Mouse (Mus musculus) adrenal gland (tissue): ENCODE measurements around the gene St3gal5.
"Not testable (repeated sequence)": the region's sequence is repeated elsewhere in the genome, so short reads cannot be mapped to it uniquely, and the experiment has no call there.

Experiments used
- intact Hi-C: fragments of 180-260 bp; cut with DNase I; formaldehyde crosslinking; loops from one replicate; pipeline ENCODE4 v1.15.1; 2025

St3gal5 gene

DNA sequence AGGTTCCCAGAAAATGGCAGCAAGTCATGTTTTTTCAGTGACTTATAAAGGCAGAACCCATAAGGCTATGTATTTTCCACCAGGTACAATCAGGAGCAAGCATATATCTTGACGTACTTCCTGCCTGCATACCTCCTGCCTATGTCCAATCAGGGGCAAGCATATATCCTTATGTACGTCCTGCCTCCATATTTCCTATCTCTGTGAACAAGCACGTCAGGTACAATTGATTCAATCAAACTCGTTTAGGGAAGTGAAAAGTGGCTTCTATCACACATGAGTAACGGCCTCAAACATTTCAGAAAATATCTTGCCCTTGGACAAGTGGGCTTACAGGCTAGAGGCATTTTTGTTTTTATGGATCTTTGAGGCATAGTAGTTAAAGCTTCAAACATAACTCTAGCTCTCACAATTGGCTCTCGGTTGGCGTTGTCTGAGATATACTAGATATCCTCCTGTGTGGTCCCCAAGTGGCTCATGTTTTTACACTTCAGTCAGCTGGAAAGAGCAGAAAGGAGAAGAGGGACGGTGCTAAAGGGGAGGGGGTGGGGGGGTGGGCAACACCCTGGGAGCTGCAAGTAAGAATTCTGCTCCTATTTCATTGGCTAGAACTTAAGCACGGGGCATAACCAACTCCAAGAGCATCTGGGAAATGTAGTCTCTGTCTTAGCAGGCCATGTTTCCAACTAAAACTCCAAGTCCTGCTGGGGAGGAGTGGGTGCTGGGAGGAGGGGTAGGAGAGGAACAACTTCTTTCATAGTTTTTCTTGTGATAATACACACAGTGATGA lies 28.9 kb downstream of the St3gal5 start:
- intact Hi-C loops = no loop called here

DNA sequence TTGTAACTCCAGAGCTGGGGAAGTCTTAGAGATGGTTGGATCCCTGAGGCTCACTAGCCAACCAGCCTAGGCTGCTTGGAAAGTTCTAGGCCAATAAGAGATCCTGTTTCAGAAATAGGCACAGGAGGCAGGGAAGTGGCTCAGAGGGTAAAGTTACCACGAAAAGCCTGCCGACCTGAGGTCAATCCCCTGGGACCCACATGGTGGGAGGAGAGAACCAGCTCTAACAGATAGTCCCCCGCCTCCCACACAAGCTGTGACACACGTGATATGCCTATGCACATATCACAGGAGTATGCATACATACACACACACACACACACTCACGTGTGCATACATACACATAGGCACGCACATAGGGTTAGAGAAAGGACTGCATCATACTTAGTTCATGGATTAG lies 32.7 kb downstream of the St3gal5 start:
- intact Hi-C loops = no loop called here

DNA sequence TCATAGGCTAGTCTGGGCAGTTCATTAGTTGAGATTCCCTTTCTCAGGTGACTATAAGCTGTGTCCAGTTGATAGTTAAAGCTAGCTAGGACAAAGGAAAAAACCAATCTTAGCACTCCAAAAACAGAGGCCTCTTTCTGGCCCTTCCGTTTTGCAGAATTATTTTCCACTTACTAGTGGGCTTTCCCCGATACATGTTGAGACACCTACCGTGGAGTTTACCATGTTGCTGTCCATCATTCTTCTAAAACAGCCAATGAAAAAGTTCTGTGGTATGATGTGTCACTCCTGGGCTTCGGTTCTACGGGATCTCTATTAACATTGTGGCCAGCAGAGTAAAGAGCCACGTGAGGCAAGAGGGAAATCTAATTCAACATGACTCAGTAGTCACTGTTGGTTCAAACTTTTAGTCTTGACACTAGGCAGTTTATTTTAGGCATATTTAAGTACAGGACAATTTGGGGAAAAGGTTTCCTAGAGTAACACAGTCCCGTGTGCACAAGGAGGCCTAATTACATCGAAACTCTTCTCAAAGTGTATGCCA lies 35.4 kb downstream of the St3gal5 start:
- intact Hi-C loops = no loop called here

DNA sequence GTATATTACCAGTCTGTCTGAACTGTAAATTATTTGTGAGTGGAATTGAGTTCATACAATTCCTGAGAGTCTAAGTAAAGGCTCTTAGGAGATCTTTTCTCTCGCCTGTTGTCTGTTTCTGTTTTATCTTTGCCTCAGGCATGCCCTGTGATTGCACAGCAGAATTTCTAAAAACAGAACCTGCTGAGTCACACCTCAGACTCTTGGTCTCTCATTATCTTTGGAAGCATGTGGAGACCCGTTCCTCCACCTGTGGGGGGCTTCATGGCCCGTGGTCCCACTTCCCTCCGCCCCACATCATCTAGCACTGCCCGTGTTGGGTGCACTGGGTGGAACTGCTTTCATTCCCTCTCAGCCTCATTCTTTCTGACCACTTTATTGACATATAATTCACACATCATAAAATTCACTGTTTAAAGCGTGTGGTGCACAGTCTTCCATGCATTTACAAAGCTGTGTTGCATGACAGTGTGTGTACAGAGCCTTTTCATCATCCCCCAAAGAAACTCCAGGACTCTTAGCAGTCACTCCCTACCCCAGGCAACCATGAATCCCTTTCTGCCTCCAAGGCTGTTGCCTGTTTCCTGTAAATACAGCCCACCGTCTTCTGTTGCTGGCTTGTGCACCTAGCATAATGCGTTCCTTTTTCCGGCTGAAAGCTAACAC lies 37.6 kb downstream of the St3gal5 start:
- intact Hi-C loops = no loop called here

DNA sequence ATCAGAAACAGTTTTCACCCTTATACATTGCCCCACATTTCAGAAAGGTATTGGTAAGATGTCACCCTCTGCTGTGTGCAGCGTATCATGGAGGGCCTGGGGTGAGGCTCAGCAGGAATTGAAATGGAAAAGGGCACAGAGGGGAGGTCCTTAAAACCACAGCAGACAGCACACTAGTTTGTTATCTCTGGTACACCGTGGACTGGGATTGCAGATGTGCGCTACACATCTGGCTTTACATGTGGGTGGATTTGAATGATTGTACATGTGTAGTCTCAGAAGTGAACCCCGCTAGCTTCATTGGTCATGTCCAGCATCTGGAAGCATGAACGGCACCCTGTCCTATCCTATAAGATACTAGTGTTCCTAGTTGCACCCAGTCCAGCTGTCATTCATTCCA lies 38.6 kb downstream of the St3gal5 start:
- intact Hi-C loops = no loop called here

DNA sequence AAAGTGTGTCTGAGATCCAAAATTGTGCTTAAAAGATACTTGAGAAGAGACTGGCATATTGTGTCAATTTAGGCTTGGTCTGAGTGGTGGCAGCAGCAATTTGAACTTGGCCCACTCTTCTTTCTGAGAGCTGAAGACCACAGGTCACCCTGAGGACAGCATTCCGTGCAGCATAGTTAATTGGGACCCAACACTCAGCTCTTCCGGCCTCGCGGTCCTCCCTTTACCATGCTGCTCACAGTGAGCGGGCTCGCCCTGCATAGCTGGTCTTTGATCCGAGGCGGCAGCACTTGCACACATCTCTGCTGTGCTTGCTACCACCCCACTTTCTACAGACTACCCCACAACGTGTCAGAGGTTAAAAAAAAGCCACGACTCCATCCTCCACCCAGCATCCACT lies 39.2 kb downstream of the St3gal5 start:
- intact Hi-C loops = no loop called here

DNA sequence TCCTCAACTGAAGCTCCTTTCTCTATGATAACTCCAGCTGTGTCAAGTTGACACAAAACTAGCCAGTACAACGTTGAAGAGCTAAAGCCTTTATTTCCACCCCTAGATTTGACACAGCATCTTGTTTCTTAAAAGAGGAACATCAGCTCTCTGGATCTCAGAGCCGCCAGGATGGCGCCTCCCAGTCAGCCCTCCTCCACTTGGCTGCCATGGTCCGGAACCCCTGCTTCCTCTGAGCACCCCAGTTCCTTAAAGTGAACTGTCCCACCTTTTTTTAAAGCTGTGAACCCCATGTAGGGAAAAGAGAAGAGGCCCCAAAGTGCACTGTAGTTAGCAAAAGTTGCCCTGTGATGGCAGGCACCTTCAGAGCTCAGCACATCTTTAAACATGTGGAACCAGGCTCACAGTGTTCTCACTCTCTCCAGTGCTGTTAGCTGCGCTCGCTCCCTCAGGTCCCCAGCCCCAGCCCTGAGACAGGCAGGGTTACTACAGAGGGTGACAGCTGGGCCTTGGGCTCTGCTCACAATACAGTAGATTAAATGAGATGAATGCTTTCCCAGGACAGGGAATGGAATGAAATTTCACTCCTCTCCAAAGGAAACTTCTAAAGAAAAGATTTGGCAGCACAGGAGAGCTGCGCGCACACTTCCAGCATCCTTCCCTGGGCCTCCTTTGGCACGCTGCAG lies 42.3 kb downstream of the St3gal5 start:
- intact Hi-C loops = loop anchor here (5.0 kb wide), 1 partner anchor 42 kb away; the partner anchor contains the start of gene St3gal5

DNA sequence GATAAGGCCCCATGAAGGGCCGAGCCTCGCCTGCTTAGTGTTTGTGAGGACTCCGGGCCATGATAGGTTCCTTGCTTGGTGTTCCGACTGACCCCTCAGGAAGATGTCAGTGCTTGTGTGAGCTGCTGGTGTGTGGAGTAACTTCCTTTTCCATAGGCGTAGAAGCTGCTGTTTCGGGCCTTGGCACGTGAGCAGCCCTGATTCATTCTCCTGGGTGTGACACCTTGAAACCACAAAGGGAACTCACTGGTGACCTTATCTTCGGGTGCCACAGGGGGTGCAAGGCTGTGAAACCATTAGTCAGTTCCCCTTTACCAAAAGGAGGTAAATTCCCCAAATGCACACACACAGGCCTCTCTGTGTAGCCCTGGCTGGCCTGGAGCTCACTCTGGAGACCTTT lies 43.0 kb downstream of the St3gal5 start:
- intact Hi-C loops = loop anchor here (5.0 kb wide), 1 partner anchor 43 kb away; the partner anchor contains the start of gene St3gal5

DNA sequence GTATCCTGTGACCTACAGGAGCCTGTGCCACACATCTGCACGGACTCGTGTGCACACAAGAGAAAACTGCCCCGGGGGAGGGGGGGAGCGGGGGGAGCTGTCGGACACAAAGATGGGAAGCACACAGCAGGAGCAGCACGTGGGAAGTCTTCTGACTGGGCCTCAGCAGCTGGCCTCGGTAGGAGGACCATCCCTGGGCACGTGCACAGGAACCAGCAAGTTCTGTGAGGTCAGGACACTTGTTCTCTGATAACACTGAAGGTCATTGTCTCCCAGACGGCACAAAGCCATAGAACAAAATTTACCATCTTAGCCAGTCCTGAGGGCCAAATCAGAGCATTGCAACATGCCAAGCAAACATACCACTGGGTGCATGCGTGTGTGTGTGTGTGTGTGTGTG lies 43.8 kb downstream of the St3gal5 start:
- intact Hi-C loops = loop anchor here (5.0 kb wide), 1 partner anchor 44 kb away; the partner anchor contains the start of gene St3gal5

DNA sequence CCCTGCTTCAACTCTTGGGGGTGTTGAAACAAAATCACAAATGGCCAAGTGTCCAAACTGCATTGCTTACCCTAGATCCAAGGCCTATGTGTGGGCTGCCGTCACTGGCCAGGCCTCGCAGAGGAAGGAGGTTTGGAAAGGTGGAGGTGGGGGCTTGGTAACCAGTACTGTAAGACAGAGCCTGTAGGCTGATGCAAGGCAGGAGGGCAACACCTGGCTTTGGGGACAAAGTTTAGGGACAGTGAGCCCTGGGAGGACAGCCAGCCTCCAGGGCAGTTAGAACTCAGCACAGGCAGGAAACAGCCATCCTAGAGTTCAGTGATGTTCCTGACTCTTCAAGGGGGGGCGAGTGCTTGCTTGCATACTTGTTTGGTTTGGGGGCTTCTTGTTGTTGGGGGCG lies 45.2 kb downstream of the St3gal5 start:
- intact Hi-C loops = loop anchor here (5.0 kb wide), 1 partner anchor 45 kb away; the partner anchor contains the start of gene St3gal5

DNA sequence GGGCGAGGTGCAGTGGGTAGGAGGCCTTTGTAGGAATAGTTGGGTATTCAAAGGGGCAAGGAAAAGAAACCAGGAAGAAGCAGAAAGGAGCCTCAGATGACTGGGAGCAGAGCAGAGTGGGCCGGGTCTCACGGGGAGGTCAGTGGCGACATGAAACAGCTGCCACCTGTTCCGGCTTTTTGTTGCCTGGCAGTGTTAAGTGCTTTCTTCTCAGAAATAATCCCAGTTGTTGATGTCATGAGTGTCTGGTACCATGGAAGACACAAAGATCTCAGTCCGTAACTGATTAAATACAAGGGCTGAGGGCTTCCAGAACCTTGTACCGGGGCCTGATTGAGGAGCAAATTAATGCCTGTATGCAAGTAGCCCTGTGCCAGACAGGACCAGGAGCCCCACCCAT lies 47.0 kb downstream of the St3gal5 start:
- intact Hi-C loops = loop anchor here (5.0 kb wide), 1 partner anchor 47 kb away; the partner anchor contains the start of gene St3gal5

DNA sequence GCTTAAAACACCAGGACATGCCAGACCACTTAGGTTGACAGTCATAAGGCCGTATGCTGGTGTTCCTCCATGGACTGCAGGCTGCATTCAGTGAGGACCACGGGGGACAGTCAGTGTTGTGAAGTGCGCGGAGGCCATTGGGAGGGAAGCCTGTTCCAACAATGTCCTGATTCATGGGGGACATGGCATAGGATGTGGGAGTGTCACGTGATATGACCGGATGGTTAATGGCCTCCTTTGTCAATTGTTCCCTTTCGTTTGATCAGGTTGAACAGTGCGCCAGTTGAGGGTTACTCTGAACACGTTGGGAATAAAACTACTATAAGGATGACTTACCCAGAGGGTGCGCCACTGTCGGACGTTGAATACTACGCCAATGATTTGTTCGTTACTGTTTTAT lies 49.4 kb downstream of the St3gal5 start:
- intact Hi-C loops = no loop called here

DNA sequence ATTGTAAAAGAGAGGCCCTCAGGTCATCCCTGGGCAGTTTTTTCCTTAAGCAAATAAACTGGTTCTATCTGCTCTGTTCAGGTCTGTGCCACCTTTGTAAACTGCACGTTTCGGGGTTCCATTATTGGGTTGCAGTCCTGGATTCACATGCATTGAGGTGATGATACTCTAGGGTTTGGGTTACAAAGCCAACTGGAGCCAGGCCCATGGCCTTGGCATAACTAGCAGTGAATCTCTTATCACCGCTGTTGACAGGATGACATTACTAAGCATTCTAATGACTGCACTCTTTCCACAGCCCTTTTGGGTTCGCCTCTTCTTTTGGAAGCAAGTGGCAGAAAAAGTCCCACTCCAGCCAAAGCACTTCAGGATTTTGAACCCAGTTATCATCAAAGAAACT lies 51.3 kb downstream of the St3gal5 start:
- intact Hi-C loops = no loop called here

DNA sequence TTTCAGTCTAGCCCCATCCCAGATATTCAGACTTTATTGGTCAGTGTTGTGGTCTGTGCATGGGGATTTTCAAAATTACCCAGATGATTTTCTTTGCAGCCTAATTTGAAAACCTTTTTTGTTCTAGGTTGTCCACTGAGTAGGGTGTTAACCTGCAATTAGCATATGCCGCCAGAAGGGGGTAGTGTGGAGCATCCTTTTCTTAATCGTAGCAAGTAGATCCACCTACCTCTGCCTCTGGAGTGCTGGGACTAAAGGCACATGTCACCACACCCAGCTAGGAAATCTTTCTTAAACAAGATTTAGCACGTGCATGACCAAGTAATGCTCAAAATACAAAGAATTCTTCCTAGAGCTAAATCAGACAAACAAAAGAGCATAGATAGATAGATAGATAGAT lies 52.4 kb downstream of the St3gal5 start:
- intact Hi-C loops = no loop called here

DNA sequence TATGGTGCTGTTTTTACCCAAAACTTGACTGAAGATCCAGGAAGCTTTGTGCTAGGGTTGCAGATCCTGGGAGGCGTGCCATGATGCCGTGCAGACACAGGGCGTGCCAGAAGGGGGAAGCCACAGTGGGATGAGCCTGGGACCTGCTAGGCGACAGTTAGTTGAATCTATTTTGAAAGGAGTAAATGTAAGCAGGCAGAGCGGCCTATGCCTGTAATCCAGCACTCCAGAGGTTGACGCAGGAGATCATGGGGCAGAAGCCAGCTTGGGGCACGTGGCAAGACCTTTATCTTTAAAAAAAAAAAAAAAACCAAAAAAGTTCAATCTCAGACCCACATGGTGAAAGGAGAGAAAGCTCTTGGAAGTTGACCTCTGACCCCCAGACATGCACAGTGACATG lies 55.3 kb downstream of the St3gal5 start:
- intact Hi-C loops = no loop called here

DNA sequence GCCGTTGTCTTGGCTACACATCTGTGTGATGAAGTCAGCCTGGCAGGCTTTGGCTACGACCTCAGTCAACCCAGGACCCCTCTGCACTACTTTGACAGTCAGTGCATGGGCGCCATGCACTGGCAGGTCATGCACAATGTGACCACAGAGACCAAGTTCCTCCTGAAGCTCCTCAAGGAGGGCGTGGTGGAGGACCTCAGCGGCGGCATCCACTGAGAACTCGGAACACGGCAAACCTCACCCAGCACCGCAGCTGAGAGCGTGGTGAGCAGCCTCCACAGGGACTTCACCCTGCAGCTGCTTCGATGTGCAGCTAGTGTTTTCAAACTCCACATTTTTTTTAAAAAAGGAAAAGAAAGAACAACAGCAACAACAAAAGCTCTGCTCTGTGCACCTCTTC lies 56.1 kb downstream of the St3gal5 start:
- intact Hi-C loops = no loop called here

DNA sequence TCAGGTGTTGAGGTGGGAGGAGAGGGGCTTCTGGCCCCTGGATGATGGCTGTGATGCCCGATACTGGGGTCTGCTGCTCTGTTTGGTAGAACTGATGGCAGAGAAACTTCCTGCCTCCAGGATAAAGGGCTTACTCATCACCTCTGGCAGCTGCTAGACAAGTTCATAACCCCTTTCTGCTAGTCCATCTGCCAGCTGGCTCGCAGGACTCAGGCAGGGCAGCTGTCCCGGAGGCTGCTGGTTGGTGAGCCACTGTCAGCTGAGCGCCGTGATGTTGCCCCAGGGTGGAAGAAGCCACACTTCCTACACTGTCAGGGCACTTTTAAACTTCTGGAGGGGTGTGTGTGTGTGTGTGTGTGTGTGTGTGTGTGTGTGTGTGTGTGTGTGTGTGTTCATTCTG lies 56.6 kb downstream of the St3gal5 start:
- intact Hi-C loops = not testable (repeated sequence)

DNA sequence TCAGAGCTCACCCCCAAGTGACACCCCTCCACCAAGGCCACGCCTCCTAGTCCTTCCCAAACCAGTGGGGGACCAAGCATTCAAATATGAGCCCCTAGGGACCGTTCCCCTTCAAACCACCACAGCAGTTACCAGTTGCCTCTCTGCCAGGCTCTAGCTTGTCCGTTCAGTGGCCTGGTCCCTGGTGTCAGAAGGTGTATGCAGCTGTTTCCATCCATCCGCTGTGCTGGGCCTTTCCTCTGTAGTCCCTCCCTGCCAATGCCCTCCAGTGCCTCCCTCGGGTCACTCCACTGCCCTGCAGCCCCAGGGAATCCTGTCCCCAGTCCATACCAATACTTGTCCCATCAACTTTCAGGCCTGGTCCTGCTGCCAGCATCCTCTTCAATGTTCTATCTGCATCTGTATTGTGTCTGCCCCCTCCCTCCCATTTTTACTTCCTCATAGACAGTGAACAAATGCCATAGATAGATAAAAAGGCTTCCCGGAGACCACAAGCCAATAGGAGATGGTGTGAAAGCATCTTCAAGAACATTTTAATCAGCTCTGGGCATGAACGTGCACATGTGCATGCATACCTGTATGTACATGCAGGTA lies 57.6 kb downstream of the St3gal5 start:
- intact Hi-C loops = no loop called here

DNA sequence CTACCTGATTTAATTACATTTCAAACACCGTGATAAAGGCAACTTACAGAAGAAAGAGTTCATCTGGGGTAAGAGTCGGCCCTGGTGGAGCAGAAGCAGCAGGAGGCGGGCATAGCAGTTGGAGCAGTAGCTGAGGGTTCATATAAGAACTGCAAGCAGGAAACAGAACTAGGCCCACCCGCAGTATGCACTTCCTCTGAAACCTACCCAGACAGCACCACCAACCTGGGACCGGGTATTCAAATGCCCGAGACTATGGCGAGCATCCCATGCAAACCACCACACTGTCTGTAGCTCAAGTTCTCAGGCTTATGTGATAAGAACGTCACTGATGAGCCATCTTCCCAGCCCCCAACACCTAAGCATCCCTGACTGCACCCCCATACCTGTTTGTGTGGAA lies 58.3 kb downstream of the St3gal5 start:
- intact Hi-C loops = no loop called here

DNA sequence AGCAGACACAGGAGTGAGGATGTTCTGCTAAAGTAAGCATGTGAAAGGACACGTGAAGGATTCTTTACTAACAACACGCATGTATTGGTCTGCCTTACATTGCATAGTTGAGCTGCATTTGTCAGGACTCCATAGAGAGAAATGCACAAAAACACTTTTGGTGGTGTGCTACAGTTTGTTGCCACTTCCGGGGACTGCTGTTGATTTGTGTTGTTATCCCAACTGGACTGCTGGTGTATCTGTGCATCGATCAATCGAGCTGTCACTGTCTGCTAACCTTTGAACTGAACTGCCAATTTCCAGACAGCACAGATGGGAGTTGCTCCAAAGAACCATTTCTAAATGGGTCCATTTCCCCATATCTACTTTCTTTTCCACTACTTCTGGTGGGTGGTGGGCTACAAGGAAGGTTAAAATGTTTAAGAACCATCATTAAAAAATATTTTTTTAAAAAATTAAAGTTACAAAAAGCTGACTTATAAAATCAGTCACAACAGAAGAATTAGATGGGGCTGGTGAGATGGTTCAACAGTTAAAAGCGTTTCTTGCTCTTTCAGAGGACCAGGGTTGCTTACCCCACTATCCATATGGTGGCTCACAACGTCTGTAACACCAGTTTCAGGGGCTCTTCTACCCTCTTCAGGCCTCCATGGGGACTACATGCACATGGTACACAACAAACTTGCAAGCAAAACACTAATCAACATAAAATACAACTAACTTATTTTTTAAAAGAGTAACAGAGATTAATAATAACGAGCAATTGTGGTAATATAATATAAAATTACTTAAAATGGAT lies 61.8 kb downstream of the St3gal5 start:
- intact Hi-C loops = no loop called here
